In genomic region chr13:34271665-34272064, GRCm38 (mm10) we compare ENCODE assay signal across 10 mouse cellular contexts.
DNase-seq lines count a peak whose midpoint lies in the region; ATAC-seq and TF ChIP-seq lines count a peak whose summit lies in the region.
"Had no signal": no experiment of that assay in that cellular context is flagged by ENCODE, and none has a peak within 500 bp of the region (broad histone marks: within the 10 kb centered on the region; RNA-seq: fewer than 3 reads in every experiment).

No protein-coding gene starts in this region.

- H3K9me3 ChIP-seq in forebrain, embryonic 10.5 days, result no peaks in the 10 kb centered on the region; the same call in 1 of the 2 replicates
- no peaks in the 10 kb centered on the region for H3K9me3 ChIP-seq in forebrain, embryonic 11.5 days (ENCODE audit: control insufficient read depth, low read length)
- no peaks in the 10 kb centered on the region for H3K9me3 ChIP-seq in lung, postnatal 0 days (ENCODE audit: low read length)
- no peaks in the 10 kb centered on the region for H3K9me3 ChIP-seq in liver, embryonic 13.5 days (replicated peaks)
- no peaks in the 10 kb centered on the region for H3K9me3 ChIP-seq in midbrain, postnatal 0 days (ENCODE audit: low read length)

- TF ChIP-seq EP300 in lung, postnatal 0 days (IDR thresholded peaks at IDR 0.05), result no peak

- no peak for TF ChIP-seq CTCF in lung, postnatal 0 days (IDR thresholded peaks at IDR 0.05)
- no peak for TF ChIP-seq CTCF in midbrain, postnatal 0 days (IDR thresholded peaks at IDR 0.05)

- 88% methylated on average over 2 of the region's 2 CpGs for WGBS in forebrain, embryonic 10.5 days
- 79% methylated on average over 2 of the region's 2 CpGs for WGBS in forebrain, embryonic 11.5 days
- WGBS in lung, postnatal 0 days, result 52% methylated on average over 2 of the region's 2 CpGs
- WGBS in liver, embryonic 13.5 days (ENCODE audit: insufficient replicate concordance), result 62% methylated on average over 2 of the region's 2 CpGs
- WGBS in midbrain, postnatal 0 days, result 56% methylated on average over 2 of the region's 2 CpGs

- H3K9ac ChIP-seq in forebrain, embryonic 11.5 days (ENCODE audit: low read length), result no peak overlapping the region
- H3K9ac ChIP-seq in lung, postnatal 0 days (replicated peaks; ENCODE audit: low read depth), result no peak overlapping the region
- H3K9ac ChIP-seq in liver, embryonic 13.5 days, result peak overlapping the region; percentile 58
- H3K9ac ChIP-seq in midbrain, postnatal 0 days (replicated peaks; ENCODE audit: low read length, poor library complexity, severe bottlenecking), result no peak overlapping the region

- H3K4me2 ChIP-seq in forebrain, embryonic 11.5 days (ENCODE audit: low read depth, low read length, severe bottlenecking), result no peak overlapping the region
- H3K4me2 ChIP-seq in lung, postnatal 0 days (replicated peaks; ENCODE audit: low read depth, low read length), result no peak overlapping the region
- peak overlapping the region; percentile 56 for H3K4me2 ChIP-seq in liver, embryonic 13.5 days
- no peak overlapping the region for H3K4me2 ChIP-seq in midbrain, postnatal 0 days (ENCODE audit: low read depth, low read length, poor library complexity, severe bottlenecking)

- ATAC-seq in forebrain, embryonic 11.5 days (replicated peaks; ENCODE audit: low FRiP score), result no peak
- 0 out of 2 replicates have a peak, but pooled peaks have one; percentile 5 for ATAC-seq in lung, postnatal 0 days
- ATAC-seq in liver, embryonic 13.5 days (ENCODE audit: low read depth), result peak; percentile 22; the same call in 1 of the 2 replicates
- peak; percentile 53; the same call in 1 of the 2 replicates for ATAC-seq in midbrain, postnatal 0 days (ENCODE audit: low FRiP score)

- peaks cover 39% of the 10 kb centered on the region for H3K4me1 ChIP-seq in forebrain, embryonic 10.5 days
- H3K4me1 ChIP-seq in forebrain, embryonic 11.5 days (replicated peaks; ENCODE audit: control insufficient read depth, insufficient read depth, low read length), result peaks cover 5% of the 10 kb centered on the region
- H3K4me1 ChIP-seq in lung, postnatal 0 days (ENCODE audit: insufficient read depth, low read depth, low read length), result peaks cover 8% of the 10 kb centered on the region; the same call in 1 of the 2 replicates
- H3K4me1 ChIP-seq in liver, embryonic 13.5 days (replicated peaks), result peaks cover 93% of the 10 kb centered on the region
- H3K4me1 ChIP-seq in midbrain, postnatal 0 days (ENCODE audit: insufficient read depth, low read length), result peaks cover 12% of the 10 kb centered on the region; the same call in 1 of the 2 replicates

- H3K4me3 ChIP-seq in forebrain, embryonic 10.5 days, result no peak overlapping the region
- no peak overlapping the region for H3K4me3 ChIP-seq in forebrain, embryonic 11.5 days (ENCODE audit: low read depth, low read length)
- no peak overlapping the region for H3K4me3 ChIP-seq in lung, postnatal 0 days (ENCODE audit: low read depth, low read length)
- H3K4me3 ChIP-seq in liver, embryonic 13.5 days (replicated peaks), result 0 out of 2 replicates have a peak overlapping the region, but pooled peaks have one; percentile 32
- no peak overlapping the region for H3K4me3 ChIP-seq in midbrain, postnatal 0 days (ENCODE audit: low read depth, low read length)
- H3K4me3 ChIP-seq: megakaryocyte, embryonic 14.5 days had no signal

- H3K27me3 ChIP-seq in forebrain, embryonic 10.5 days (ENCODE audit: poor library complexity, severe bottlenecking), result no peaks in the 10 kb centered on the region
- no peaks in the 10 kb centered on the region for H3K27me3 ChIP-seq in forebrain, embryonic 11.5 days (ENCODE audit: control insufficient read depth, insufficient read depth, low read length)
- no peaks in the 10 kb centered on the region for H3K27me3 ChIP-seq in lung, postnatal 0 days (replicated peaks; ENCODE audit: insufficient read depth, low read length)
- no peaks in the 10 kb centered on the region for H3K27me3 ChIP-seq in liver, embryonic 13.5 days
- H3K27me3 ChIP-seq in midbrain, postnatal 0 days (ENCODE audit: insufficient read depth, low read length), result no peaks in the 10 kb centered on the region
- H3K27me3 ChIP-seq: megakaryocyte, embryonic 14.5 days had no signal

- peaks cover 34% of the 10 kb centered on the region for H3K36me3 ChIP-seq in forebrain, embryonic 10.5 days (replicated peaks)
- no peaks in the 10 kb centered on the region for H3K36me3 ChIP-seq in forebrain, embryonic 11.5 days (ENCODE audit: control insufficient read depth, insufficient read depth, low read length)
- H3K36me3 ChIP-seq in lung, postnatal 0 days (ENCODE audit: insufficient read depth, low read length), result no peaks in the 10 kb centered on the region
- H3K36me3 ChIP-seq in liver, embryonic 13.5 days, result peaks cover 55% of the 10 kb centered on the region
- no peaks in the 10 kb centered on the region; the same call in 1 of the 2 replicates for H3K36me3 ChIP-seq in midbrain, postnatal 0 days (ENCODE audit: insufficient read depth, low read length)

- DNase-seq in forebrain, embryonic 10.5 days (ENCODE audit: extremely low spot score, low spot score), result no peak
- no peak for DNase-seq in forebrain, embryonic 11.5 days (ENCODE audit: low spot score)
- DNase-seq in lung, postnatal 0 days (ENCODE audit: low spot score), result no peak
- DNase-seq in lung, postnatal 4 days, result no peak
- DNase-seq in liver, embryonic 13.5 days, result no peak
- peak; percentile 33 for DNase-seq in midbrain, postnatal 0 days (ENCODE audit: low spot score)
- no peak for DNase-seq in cerebellum, postnatal 25 days
- DNase-seq in frontal cortex, postnatal 10 days (ENCODE audit: low spot score in 2 of 2), result no peak

- H3K27ac ChIP-seq in forebrain, embryonic 10.5 days, result peak overlapping the region; percentile 51
- H3K27ac ChIP-seq in forebrain, embryonic 11.5 days (ENCODE audit: low read depth, low read length), result no peak overlapping the region
- H3K27ac ChIP-seq in lung, postnatal 0 days (ENCODE audit: low read length), result peak overlapping the region; percentile 39
- peak overlapping the region; percentile 84 for H3K27ac ChIP-seq in liver, embryonic 13.5 days
- no peak overlapping the region for H3K27ac ChIP-seq in midbrain, postnatal 0 days (ENCODE audit: low read depth, low read length)
- H3K27ac ChIP-seq: kidney, postnatal 0 days had no signal

Comparison
In these comparisons a context has a peak if more than half of its experiments do, and no peak if none do; other contexts are left out.
1. H3K27ac ChIP-seq: peak in forebrain, embryonic 10.5 days (single experiment), lung, postnatal 0 days (single experiment) and liver, embryonic 13.5 days (single experiment); none in forebrain, embryonic 11.5 days (single experiment) and midbrain, postnatal 0 days (single experiment).